Mouse (Mus musculus) kidney, postnatal 0 days (tissue): ENCODE data around the gene Cir1. TPM values are rescaled to one million over a fixed set of nuclear protein-coding genes. Genes with fewer than 3 reads are reported as not detected.

Experiments used
- ATAC-seq: fragments of 200-750 bp; cut with Nextera tagmentation; replicated peaks from 2 replicates; pipeline ENCODE4 v1.8.0; 2017; ENCODE audit warnings: low read depth, moderate number of reproducible peaks, moderate TSS enrichment, moderate library complexity; ENCODE audit not compliant: low FRiP score
- DNase-seq: peaks from one replicate; pipeline ENCODE4 v3.0.0-alpha.2; 2016; ENCODE audit warnings: low spot score
- H3K27ac ChIP-seq: fragments of 300-500 bp; sonication (generic); 2 replicates; pipeline ENCODE4 v1.5.1; 2014; ENCODE audit warnings: mild to moderate bottlenecking
- H3K27me3 ChIP-seq: fragments of 300-500 bp; sonication (generic); 2 replicates; pipeline ENCODE4 v1.6.1; 2014; ENCODE audit warnings: low read length, mixed read lengths; ENCODE audit not compliant: insufficient read depth
- H3K36me3 ChIP-seq: fragments of 300-500 bp; sonication (generic); 2 replicates; pipeline ENCODE4 v1.6.1; 2014; ENCODE audit warnings: low read length, mixed read lengths; ENCODE audit not compliant: insufficient read depth
- H3K4me1 ChIP-seq: fragments of 300-500 bp; sonication (generic); replicated peaks from 2 replicates; pipeline ENCODE4 v1.6.1; 2014; ENCODE audit warnings: antibody characterized with exemption, low read length, mixed read lengths; ENCODE audit not compliant: insufficient read depth
- H3K4me2 ChIP-seq: fragments of 300-500 bp; sonication (generic); 2 replicates; pipeline ENCODE4 v1.6.1; 2014; ENCODE audit warnings: mild to moderate bottlenecking, low read length, moderate library complexity, mixed read lengths
- H3K4me3 ChIP-seq: fragments of 300-500 bp; sonication (generic); replicated peaks from 2 replicates; pipeline ENCODE4 v1.5.1; 2014; ENCODE audit warnings: low read depth, low read length
- H3K9ac ChIP-seq: fragments of 300-500 bp; sonication (generic); 2 replicates; pipeline ENCODE4 v1.6.1; 2014; ENCODE audit warnings: low read depth, low read length
- H3K9me3 ChIP-seq: fragments of 300-500 bp; sonication (generic); replicated peaks from 2 replicates; pipeline ENCODE4 v1.6.1; 2016; ENCODE audit warnings: low read length, inconsistent platforms, mixed read lengths
- CTCF ChIP-seq: IDR thresholded peaks from 2 replicates; pipeline ENCODE4 v1.5.1; 2016; ENCODE audit warnings: antibody characterized with exemption, low read depth, mild to moderate bottlenecking, moderate library complexity
- WGBS: fragments of 180-500 bp; shearing (Covaris S2); extraction: QIAGEN DNeasy Blood & Tissue Kit; methylation state at CpG from one replicate; pipeline ENCODE4 v1.1.7; 2014; 5-methylcytosine and 5-hydroxymethylcytosine counted together
- polyA plus RNA-seq: library from polyadenylated mRNA; unstranded; fragments of >200 nt; fragmentation: Nextera tagmentation; extraction: Ambion mirVana; gene quantifications from 2 replicates; pipeline ENCODE4 v1.2.1, GENCODE M21; 2015

Gene Cir1
- polyA plus RNA-seq, 1 experiment from 2014 or later, result 33.8 TPM

GRCm38 (mm10) chr2:73270071-73270592, 42.4 kb downstream of the Cir1 start:
- WGBS, result 4% methylated on average over 14 of the region's 14 CpGs
- Histone ChIP-seq H3K4me1 (peaks cover 25% of the 10 kb centered on the region), H3K4me2 (no peak overlapping the region), H3K9me3 (no peaks in the 10 kb centered on the region), H3K36me3 (no peaks in the 10 kb centered on the region), H3K27ac (no peak overlapping the region), H3K4me3 (no peak overlapping the region), H3K27me3 (peaks cover 83% of the 10 kb centered on the region), H3K9ac (no peak overlapping the region)
- DNase-seq (no peak), ATAC-seq (no peak)
- no peak for TF ChIP-seq CTCF

DNA sequence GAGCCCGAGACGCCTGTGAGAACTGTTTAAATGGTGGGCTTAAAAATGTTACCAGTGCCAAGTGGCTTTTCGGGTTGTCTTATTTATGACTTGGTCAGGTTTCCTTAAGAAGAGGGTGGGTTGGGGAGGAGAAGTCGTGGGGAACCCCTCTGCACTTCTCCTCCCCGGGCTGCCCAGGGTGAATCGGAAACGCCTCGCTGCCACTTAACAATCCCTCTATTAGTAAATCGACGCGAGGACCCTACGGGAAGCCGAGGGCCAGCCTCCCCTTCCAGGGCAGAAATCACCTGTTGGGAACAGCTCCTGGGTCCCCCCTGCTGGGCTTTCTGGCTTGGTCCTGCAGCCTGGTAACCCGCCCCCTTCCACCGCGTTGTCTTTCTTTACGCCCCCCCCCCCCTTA, 42.8 kb downstream of the Cir1 start:
- under 1% methylated on average over 17 of the region's 17 CpGs for WGBS
- no peak for TF ChIP-seq CTCF
- H3K4me1 ChIP-seq, result peaks cover 25% of the 10 kb centered on the region
- H3K27ac ChIP-seq, result no peak overlapping the region
- H3K36me3 ChIP-seq, result no peaks in the 10 kb centered on the region
- H3K4me2 ChIP-seq, result no peak overlapping the region
- H3K27me3 ChIP-seq, result peaks cover 84% of the 10 kb centered on the region
- H3K9ac ChIP-seq, result no peak overlapping the region
- no peak for ATAC-seq
- no peak for DNase-seq
- H3K4me3 ChIP-seq, result no peak overlapping the region
- H3K9me3 ChIP-seq, result no peaks in the 10 kb centered on the region

DNA sequence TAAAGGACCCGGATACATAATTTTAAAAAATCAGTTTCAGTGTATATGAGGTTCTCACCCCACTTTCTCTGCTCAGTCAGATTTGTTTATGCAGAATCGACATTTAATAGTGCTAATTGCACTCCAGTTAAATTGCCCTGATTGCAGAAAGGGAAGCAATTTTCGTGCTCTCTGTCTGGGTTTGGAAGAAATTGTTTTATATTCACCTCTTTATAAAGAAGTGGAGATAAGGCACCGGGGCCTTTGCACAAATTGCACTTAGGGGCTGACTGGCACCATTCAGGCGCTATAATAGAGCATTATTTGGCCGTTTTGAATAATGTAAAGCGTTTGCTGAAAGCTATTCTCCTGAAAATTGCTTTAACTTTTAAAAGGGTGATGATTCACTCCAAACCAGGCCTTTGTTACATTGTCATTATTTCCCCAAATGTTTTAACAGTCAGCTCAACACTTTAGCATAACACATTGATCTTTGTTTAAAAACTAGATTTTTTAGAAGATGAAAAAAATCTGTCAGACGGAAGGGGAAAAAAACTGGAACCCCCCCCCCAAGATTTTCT, 43.6 kb downstream of the Cir1 start:
- no peak for ATAC-seq
- H3K4me1 ChIP-seq, result peaks cover 22% of the 10 kb centered on the region
- no peak for DNase-seq
- H3K9ac ChIP-seq, result no peak overlapping the region
- WGBS, result 6% methylated on average over 8 of the region's 8 CpGs
- no peaks in the 10 kb centered on the region for H3K36me3 ChIP-seq
- no peak overlapping the region for H3K4me2 ChIP-seq
- no peaks in the 10 kb centered on the region for H3K9me3 ChIP-seq
- H3K4me3 ChIP-seq, result no peak overlapping the region
- no peak for TF ChIP-seq CTCF
- H3K27me3 ChIP-seq, result peaks cover 86% of the 10 kb centered on the region
- H3K27ac ChIP-seq, result no peak overlapping the region

DNA sequence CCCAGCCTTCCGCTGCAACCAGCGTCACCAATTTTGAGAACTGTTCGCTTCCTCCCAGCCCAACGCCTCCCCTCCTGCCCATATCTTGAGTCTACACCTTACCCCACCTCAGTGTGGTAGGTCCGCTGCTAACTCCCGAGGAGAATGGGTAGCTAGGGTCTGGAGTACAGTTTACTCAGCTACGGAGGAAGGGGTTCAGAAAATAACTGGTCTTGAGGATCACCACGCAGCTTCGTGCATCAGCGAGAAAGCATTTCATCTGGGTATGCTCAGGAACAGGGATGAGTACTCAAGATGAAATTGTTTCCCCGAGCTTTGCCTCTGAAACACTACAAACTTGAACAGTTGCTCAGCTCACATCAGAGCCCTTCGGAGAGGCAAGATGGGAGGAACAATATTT, 44.2 kb downstream of the Cir1 start:
- no peak for TF ChIP-seq CTCF
- 2% methylated on average over 12 of the region's 12 CpGs for WGBS
- Histone ChIP-seq H3K4me2 (no peak overlapping the region), H3K27me3 (peaks cover 85% of the 10 kb centered on the region), H3K27ac (no peak overlapping the region), H3K9ac (no peak overlapping the region), H3K4me1 (peaks cover 22% of the 10 kb centered on the region), H3K4me3 (no peak overlapping the region), H3K9me3 (no peaks in the 10 kb centered on the region), H3K36me3 (no peaks in the 10 kb centered on the region)
- ATAC-seq, result no peak
- no peak for DNase-seq

DNA sequence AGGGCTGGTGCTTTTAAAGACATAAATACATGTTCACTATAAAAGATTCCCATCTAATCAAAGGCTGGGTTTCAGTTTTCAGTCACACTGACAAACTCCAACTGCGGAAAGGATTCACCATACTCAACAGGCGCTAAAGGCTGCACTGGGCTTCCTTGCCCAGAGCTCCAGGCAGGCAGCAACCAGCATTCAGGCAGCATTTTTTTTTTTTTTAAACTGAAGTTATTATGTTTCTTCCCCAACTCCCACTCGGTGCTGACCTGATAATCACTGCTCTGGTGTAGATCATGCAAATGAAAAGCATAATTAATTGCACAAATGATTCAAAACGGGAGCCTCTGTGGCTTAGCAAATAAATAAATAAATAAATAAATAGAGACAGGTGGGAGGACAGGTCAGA, 44.7 kb downstream of the Cir1 start:
- Histone ChIP-seq H3K4me3 (no peak overlapping the region), H3K4me1 (peaks cover 18% of the 10 kb centered on the region; the same call in 1 of the 2 replicates), H3K36me3 (no peaks in the 10 kb centered on the region), H3K4me2 (no peak overlapping the region), H3K27me3 (peaks cover 85% of the 10 kb centered on the region), H3K27ac (no peak overlapping the region), H3K9me3 (no peaks in the 10 kb centered on the region), H3K9ac (no peak overlapping the region)
- no peak for TF ChIP-seq CTCF
- 3% methylated on average over 4 of the region's 4 CpGs for WGBS
- DNase-seq (no peak), ATAC-seq (no peak)

- H3K27ac ChIP-seq, result no peak overlapping the region
- TF ChIP-seq CTCF, result no peak
- H3K9me3 ChIP-seq, result no peaks in the 10 kb centered on the region
- peaks cover 13% of the 10 kb centered on the region; the same call in 1 of the 2 replicates for H3K4me1 ChIP-seq
- WGBS, result 17% methylated on average over 3 of the region's 3 CpGs
- no peaks in the 10 kb centered on the region for H3K36me3 ChIP-seq
- H3K4me3 ChIP-seq, result no peak overlapping the region
- H3K9ac ChIP-seq, result no peak overlapping the region
- ATAC-seq, result no peak
- H3K27me3 ChIP-seq, result peaks cover 82% of the 10 kb centered on the region
- no peak for DNase-seq
- no peak overlapping the region for H3K4me2 ChIP-seq
Measured at GRCm38 (mm10) chr2:73267231-73267630, 45.3 kb downstream of the Cir1 start.

- WGBS, result 44% methylated on average over 1 of the region's 1 CpGs
- DNase-seq, result no peak
- H3K9ac ChIP-seq, result no peak overlapping the region
- TF ChIP-seq CTCF, result no peak
- no peak for ATAC-seq
- H3K4me1 ChIP-seq, result peaks cover 10% of the 10 kb centered on the region; the same call in 1 of the 2 replicates
- H3K36me3 ChIP-seq, result no peaks in the 10 kb centered on the region
- H3K4me2 ChIP-seq, result no peak overlapping the region
- peaks cover 82% of the 10 kb centered on the region for H3K27me3 ChIP-seq
- H3K9me3 ChIP-seq, result no peaks in the 10 kb centered on the region
- H3K4me3 ChIP-seq, result no peak overlapping the region
- H3K27ac ChIP-seq, result no peak overlapping the region
Measured at GRCm38 (mm10) chr2:73266623-73267022, 45.9 kb downstream of the Cir1 start.
